Mouse (Mus musculus) lung, embryonic 15.5 days (tissue): Measurements from ENCODE around the gene Bcl9. TPM values are rescaled to one million over a fixed set of nuclear protein-coding genes. Genes with fewer than 3 reads are reported as not detected.

Experiments used
- ATAC-seq: fragments of 200-750 bp; cut with Nextera tagmentation; 2 replicates; pipeline ENCODE4 v1.8.0; 2017; ENCODE audit warnings: moderate number of reproducible peaks, borderline replicate concordance; ENCODE audit not compliant: low FRiP score, low TSS enrichment; ENCODE audit errors: extremely low read depth
- H3K27ac ChIP-seq: fragments of 300-500 bp; sonication (generic); 2 replicates; pipeline ENCODE4 v1.5.1; 2015; ENCODE audit warnings: moderate library complexity, mild to moderate bottlenecking, inconsistent platforms
- H3K27me3 ChIP-seq: fragments of 300-500 bp; sonication (generic); 2 replicates; pipeline ENCODE4 v1.6.1; 2015; ENCODE audit warnings: inconsistent platforms
- H3K36me3 ChIP-seq: fragments of 300-500 bp; sonication (generic); 2 replicates; pipeline ENCODE4 v1.6.1; 2015; ENCODE audit warnings: inconsistent platforms
- H3K4me1 ChIP-seq: fragments of 300-500 bp; sonication (generic); 2 replicates; pipeline ENCODE4 v1.6.1; 2015; ENCODE audit warnings: inconsistent platforms
- H3K4me2 ChIP-seq: fragments of 300-500 bp; sonication (generic); 2 replicates; pipeline ENCODE4 v1.6.1; 2015; ENCODE audit warnings: inconsistent platforms, mild to moderate bottlenecking, moderate library complexity
- H3K4me3 ChIP-seq: fragments of 300-500 bp; sonication (generic); 2 replicates; pipeline ENCODE4 v1.5.1; 2015; ENCODE audit warnings: mild to moderate bottlenecking, inconsistent platforms
- H3K9ac ChIP-seq: fragments of 300-500 bp; sonication (generic); 2 replicates; pipeline ENCODE4 v1.6.1; 2015; ENCODE audit warnings: inconsistent platforms
- H3K9me3 ChIP-seq: fragments of 300-500 bp; sonication (generic); 2 replicates; pipeline ENCODE4 v1.6.1; 2016; ENCODE audit warnings: inconsistent platforms
- WGBS: fragments of 180-500 bp; shearing (Covaris S2); methylation state at CpG from one replicate; pipeline ENCODE4 v1.1.7; 2015; 5-methylcytosine and 5-hydroxymethylcytosine counted together
- polyA plus RNA-seq: library from polyadenylated mRNA; unstranded; fragments of >200 nt; fragmentation: Nextera tagmentation; extraction: Ambion mirVana; gene quantifications from 2 replicates; pipeline ENCODE4 v1.2.1, GENCODE M21; 2015

The Bcl9 gene
- polyA plus RNA-seq, 1 experiment from 2014 or later = 46.7 TPM

- Histone ChIP-seq H3K4me1 (peaks cover 28% of the 10 kb centered on the region), H3K4me3 (peak overlapping the region; percentile 79), H3K4me2 (peak overlapping the region; percentile 85), H3K27me3 (no peaks in the 10 kb centered on the region), H3K36me3 (no peaks in the 10 kb centered on the region), H3K9ac (peak overlapping the region; percentile 58), H3K9me3 (no peaks in the 10 kb centered on the region), H3K27ac (peak overlapping the region; percentile 90)
- peak; percentile 53; the same call in 1 of the 2 replicates for ATAC-seq
- under 1% methylated on average over 16 of the region's 16 CpGs for WGBS
These were observed 69.7 kb downstream of the Bcl9 start for GRCm38 (mm10) chr3:97228020-97228419.

- Histone ChIP-seq H3K27ac (peak overlapping the region; percentile 90), H3K4me3 (peak overlapping the region; percentile 79), H3K4me2 (peak overlapping the region; percentile 85), H3K36me3 (peaks cover 5% of the 10 kb centered on the region; the same call in 1 of the 2 replicates), H3K9me3 (no peaks in the 10 kb centered on the region), H3K9ac (peak overlapping the region; percentile 85), H3K4me1 (peaks cover 28% of the 10 kb centered on the region), H3K27me3 (no peaks in the 10 kb centered on the region)
- ATAC-seq = peak; percentile 91
- WGBS = 1% methylated on average over 39 of the region's 79 CpGs
These were observed 70.3 kb downstream of the Bcl9 start for GRCm38 (mm10) chr3:97227259-97228005.

GRCm38 (mm10) chr3:97226719-97227118 lies 71.0 kb downstream of the Bcl9 start:
- under 1% methylated on average over 18 of the region's 18 CpGs for WGBS
- ATAC-seq = no peak

GRCm38 (mm10) chr3:97225231-97225630 lies 72.5 kb downstream of the Bcl9 start:
- H3K27ac ChIP-seq = 0 out of 2 replicates have a peak overlapping the region, but pooled peaks have one; percentile 1
- 60% methylated on average over 5 of the region's 5 CpGs for WGBS
- H3K9ac ChIP-seq = no peak overlapping the region
- H3K9me3 ChIP-seq = no peaks in the 10 kb centered on the region
- H3K4me1 ChIP-seq = peaks cover 28% of the 10 kb centered on the region
- H3K4me2 ChIP-seq = no peak overlapping the region
- no peak overlapping the region for H3K4me3 ChIP-seq
- ATAC-seq = no peak
- H3K27me3 ChIP-seq = no peaks in the 10 kb centered on the region
- H3K36me3 ChIP-seq = peaks cover 24% of the 10 kb centered on the region

More at GRCm38 (mm10) chr3:97226719-97227118, 71.0 kb downstream of the Bcl9 start:
- H3K4me2 ChIP-seq = peak overlapping the region; percentile 67
- peak overlapping the region; percentile 79 for H3K4me3 ChIP-seq
- H3K4me1 ChIP-seq = peaks cover 28% of the 10 kb centered on the region
- H3K36me3 ChIP-seq = peaks cover 10% of the 10 kb centered on the region; the same call in 1 of the 2 replicates
- no peaks in the 10 kb centered on the region for H3K27me3 ChIP-seq
- H3K9ac ChIP-seq = peak overlapping the region; percentile 85
- no peaks in the 10 kb centered on the region for H3K9me3 ChIP-seq
- peak overlapping the region; percentile 88 for H3K27ac ChIP-seq

GRCm38 (mm10) chr3:97223261-97223660 lies 74.5 kb downstream of the Bcl9 start:
- H3K27ac ChIP-seq = no peak overlapping the region

GRCm38 (mm10) chr3:97215526-97215925 lies 82.2 kb downstream of the Bcl9 start:
- Histone ChIP-seq H3K4me2 (no peak overlapping the region), H3K27me3 (no peaks in the 10 kb centered on the region), H3K9ac (no peak overlapping the region), H3K9me3 (no peaks in the 10 kb centered on the region), H3K36me3 (peaks cover 83% of the 10 kb centered on the region), H3K4me1 (peaks cover 5% of the 10 kb centered on the region; the same call in 1 of the 2 replicates), H3K27ac (no peak overlapping the region), H3K4me3 (no peak overlapping the region)
- WGBS = 24% methylated on average over 3 of the region's 3 CpGs
- ATAC-seq = no peak

More at GRCm38 (mm10) chr3:97223261-97223660, 74.5 kb downstream of the Bcl9 start:
- no peak overlapping the region for H3K9ac ChIP-seq
- no peak overlapping the region for H3K4me2 ChIP-seq
- no peak for ATAC-seq
- no peak overlapping the region for H3K4me3 ChIP-seq
- peaks cover 19% of the 10 kb centered on the region for H3K4me1 ChIP-seq
- H3K9me3 ChIP-seq = no peaks in the 10 kb centered on the region
- peaks cover 40% of the 10 kb centered on the region for H3K36me3 ChIP-seq
- no peaks in the 10 kb centered on the region for H3K27me3 ChIP-seq
- WGBS = 78% methylated on average over 9 of the region's 9 CpGs

- H3K27ac ChIP-seq = no peak overlapping the region
- H3K27me3 ChIP-seq = no peaks in the 10 kb centered on the region
- H3K9me3 ChIP-seq = no peaks in the 10 kb centered on the region
- H3K4me3 ChIP-seq = no peak overlapping the region
- H3K36me3 ChIP-seq = peaks cover 83% of the 10 kb centered on the region
- H3K9ac ChIP-seq = no peak overlapping the region
- H3K4me2 ChIP-seq = no peak overlapping the region
- 40% methylated on average over 1 of the region's 1 CpGs for WGBS
- ATAC-seq = no peak
- peaks cover 5% of the 10 kb centered on the region; the same call in 1 of the 2 replicates for H3K4me1 ChIP-seq
These were observed 83.3 kb downstream of the Bcl9 start for GRCm38 (mm10) chr3:97214439-97214838.

- peaks cover 8% of the 10 kb centered on the region for H3K4me1 ChIP-seq
- no peak overlapping the region for H3K4me3 ChIP-seq
- peaks cover 82% of the 10 kb centered on the region for H3K36me3 ChIP-seq
- H3K4me2 ChIP-seq = no peak overlapping the region
- no peaks in the 10 kb centered on the region for H3K27me3 ChIP-seq
- 88% methylated on average over 10 of the region's 10 CpGs for WGBS
- no peak for ATAC-seq
- no peak overlapping the region for H3K27ac ChIP-seq
- H3K9me3 ChIP-seq = no peaks in the 10 kb centered on the region
- H3K9ac ChIP-seq = no peak overlapping the region
These were observed 83.8 kb downstream of the Bcl9 start for GRCm38 (mm10) chr3:97213871-97214270.

GRCm38 (mm10) chr3:97211177-97211576 lies 86.5 kb downstream of the Bcl9 start:
- H3K27ac ChIP-seq = no peak overlapping the region
- H3K9me3 ChIP-seq = no peaks in the 10 kb centered on the region
- H3K36me3 ChIP-seq = peaks cover 91% of the 10 kb centered on the region
- no peaks in the 10 kb centered on the region for H3K27me3 ChIP-seq
- 76% methylated on average over 5 of the region's 5 CpGs for WGBS
- H3K4me3 ChIP-seq = no peak overlapping the region
- H3K4me2 ChIP-seq = no peak overlapping the region
- no peak overlapping the region for H3K9ac ChIP-seq
- H3K4me1 ChIP-seq = peaks cover 8% of the 10 kb centered on the region
- no peak for ATAC-seq

GRCm38 (mm10) chr3:97209351-97209750 lies 88.4 kb downstream of the Bcl9 start:
- ATAC-seq = no peak
- WGBS = 80% methylated on average over 9 of the region's 9 CpGs

GRCm38 (mm10) chr3:97206521-97206920 lies 91.2 kb downstream of the Bcl9 start:
- no peaks in the 10 kb centered on the region for H3K9me3 ChIP-seq
- no peak overlapping the region for H3K9ac ChIP-seq
- no peak overlapping the region for H3K27ac ChIP-seq
- no peak overlapping the region for H3K4me3 ChIP-seq
- WGBS = 69% methylated on average over 3 of the region's 3 CpGs
- no peak overlapping the region for H3K4me2 ChIP-seq
- H3K27me3 ChIP-seq = no peaks in the 10 kb centered on the region
- ATAC-seq = no peak
- peaks cover 66% of the 10 kb centered on the region for H3K36me3 ChIP-seq
- H3K4me1 ChIP-seq = peaks cover 3% of the 10 kb centered on the region; the same call in 1 of the 2 replicates

More at GRCm38 (mm10) chr3:97209351-97209750, 88.4 kb downstream of the Bcl9 start:
- H3K4me1 ChIP-seq = peaks cover 3% of the 10 kb centered on the region; the same call in 1 of the 2 replicates
- H3K4me3 ChIP-seq = no peak overlapping the region
- no peak overlapping the region for H3K9ac ChIP-seq
- H3K36me3 ChIP-seq = peaks cover 90% of the 10 kb centered on the region
- no peak overlapping the region for H3K4me2 ChIP-seq
- no peaks in the 10 kb centered on the region for H3K27me3 ChIP-seq
- no peaks in the 10 kb centered on the region for H3K9me3 ChIP-seq
- H3K27ac ChIP-seq = no peak overlapping the region

GRCm38 (mm10) chr3:97203880-97204279 lies 93.8 kb downstream of the Bcl9 start:
- no peak for ATAC-seq
- no peaks in the 10 kb centered on the region for H3K9me3 ChIP-seq
- H3K27me3 ChIP-seq = no peaks in the 10 kb centered on the region
- H3K4me2 ChIP-seq = no peak overlapping the region
- 63% methylated on average over 14 of the region's 14 CpGs for WGBS
- no peaks in the 10 kb centered on the region; the same call in 1 of the 2 replicates for H3K4me1 ChIP-seq
- no peak overlapping the region for H3K9ac ChIP-seq
- H3K4me3 ChIP-seq = no peak overlapping the region
- no peak overlapping the region for H3K27ac ChIP-seq
- peaks cover 45% of the 10 kb centered on the region for H3K36me3 ChIP-seq
